Mouse (Mus musculus) midbrain, embryonic 10.5 days (tissue): ENCODE results near the gene Rab34. TPM values are rescaled to one million over a fixed set of nuclear protein-coding genes. Genes with fewer than 3 reads are reported as not detected.

Experiments used
- DNase-seq: peaks from one replicate; pipeline ENCODE4 v3.0.0-alpha.2; 2017; ENCODE audit warnings: low spot score
- H3K27ac ChIP-seq: fragments of 300-500 bp; sonication (generic); replicated peaks from 2 replicates; pipeline ENCODE4 v1.5.1; 2016; ENCODE audit warnings: mild to moderate bottlenecking
- H3K27me3 ChIP-seq: fragments of 300-500 bp; sonication (generic); 2 replicates; pipeline ENCODE4 v1.6.1; 2016; ENCODE audit warnings: low read depth, mild to moderate bottlenecking; ENCODE audit not compliant: poor library complexity, severe bottlenecking
- H3K36me3 ChIP-seq: fragments of 300-500 bp; sonication (generic); 2 replicates; pipeline ENCODE4 v1.6.1; 2016; ENCODE audit warnings: mild to moderate bottlenecking, moderate library complexity
- H3K4me1 ChIP-seq: fragments of 300-500 bp; sonication (generic); 2 replicates; pipeline ENCODE4 v1.6.1; 2016
- H3K4me3 ChIP-seq: fragments of 300-500 bp; sonication (generic); 2 replicates; pipeline ENCODE4 v1.5.1; 2016; ENCODE audit warnings: mild to moderate bottlenecking, moderate library complexity
- H3K9me3 ChIP-seq: fragments of 300-500 bp; sonication (generic); replicated peaks from 2 replicates; pipeline ENCODE4 v1.6.1; 2016; ENCODE audit warnings: mild to moderate bottlenecking
- WGBS: fragments of 180-500 bp; shearing (Covaris S2); methylation state at CpG from one replicate; pipeline ENCODE4 v1.1.7; 2016; 5-methylcytosine and 5-hydroxymethylcytosine counted together
- polyA plus RNA-seq: library from polyadenylated mRNA; unstranded; fragments of >200 nt; fragmentation: Nextera tagmentation; extraction: Ambion mirVana; gene quantifications from 2 replicates; pipeline ENCODE4 v1.2.1, GENCODE M21; 2016

Rab34 gene
- polyA plus RNA-seq, 1 experiment from 2014 or later, result 83.8 TPM

DNA sequence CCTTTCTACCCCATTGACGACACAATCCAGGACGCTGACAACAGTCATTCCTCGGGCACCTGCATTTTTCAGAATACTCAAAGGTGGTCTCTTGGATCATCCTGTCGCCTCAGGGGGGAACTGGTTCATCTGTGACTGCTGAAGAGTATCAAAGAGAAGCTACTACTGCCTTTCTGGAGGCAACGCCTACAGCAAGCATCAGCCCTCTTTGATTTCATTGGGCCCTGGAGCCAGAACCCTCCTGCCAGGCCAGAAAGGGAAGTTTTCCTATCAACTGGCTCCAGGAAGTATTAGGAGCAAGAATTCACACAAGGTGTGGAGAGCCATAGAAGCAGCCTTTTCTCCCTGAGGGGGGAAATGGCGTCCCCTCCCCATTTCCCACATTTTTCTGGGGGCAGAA lies 21.6 kb upstream of the Rab34 start:
- Histone ChIP-seq H3K9me3 (no peaks in the 10 kb centered on the region), H3K36me3 (peaks cover 21% of the 10 kb centered on the region), H3K27me3 (peaks cover 22% of the 10 kb centered on the region; the same call in 1 of the 2 replicates), H3K27ac (no peak overlapping the region), H3K4me3 (no peak overlapping the region; the same call in 1 of the 2 replicates), H3K4me1 (peaks cover 47% of the 10 kb centered on the region)
- DNase-seq, result no peak
- WGBS, result 76% methylated on average over 6 of the region's 6 CpGs

DNA sequence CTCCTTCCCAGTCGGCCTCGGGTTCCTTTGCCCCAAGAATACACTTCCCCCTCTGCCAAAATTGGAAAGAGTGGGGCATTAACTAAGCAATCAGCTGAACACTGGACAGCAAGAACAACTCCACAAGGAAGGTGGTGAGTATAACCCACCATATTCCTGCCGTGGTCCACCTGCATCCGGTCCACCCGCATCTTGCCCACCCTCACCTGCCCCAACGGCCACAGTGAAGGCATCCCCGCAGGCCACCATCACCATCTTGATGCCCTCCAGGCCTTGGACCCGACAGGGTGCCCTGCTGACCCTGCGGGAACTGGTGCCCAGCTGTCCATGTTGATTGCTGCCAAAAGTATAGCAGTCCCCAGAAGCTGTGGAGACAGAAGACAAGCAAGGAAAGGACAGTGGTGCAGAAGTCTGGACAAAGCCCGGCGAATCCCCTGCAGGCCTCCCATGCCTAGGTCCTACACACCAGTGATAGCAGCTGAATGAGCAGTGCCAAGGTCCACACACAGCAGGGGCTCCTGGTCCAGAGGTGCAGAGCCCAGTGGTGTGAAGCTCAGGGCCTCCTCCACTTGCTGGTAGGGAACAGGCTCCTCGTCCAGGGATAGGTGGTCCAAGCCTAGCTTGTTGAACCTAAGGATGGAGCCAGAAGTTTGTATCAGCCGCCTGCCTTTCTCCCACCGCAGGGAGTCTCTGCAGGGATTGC lies 20.8 kb upstream of the Rab34 start:
- Histone ChIP-seq H3K4me1 (peaks cover 47% of the 10 kb centered on the region), H3K27ac (no peak overlapping the region), H3K36me3 (peaks cover 13% of the 10 kb centered on the region), H3K27me3 (peaks cover 22% of the 10 kb centered on the region; the same call in 1 of the 2 replicates), H3K9me3 (no peaks in the 10 kb centered on the region), H3K4me3 (no peak overlapping the region)
- WGBS, result 84% methylated on average over 14 of the region's 14 CpGs
- DNase-seq, result no peak

GRCm38 (mm10) chr11:78168541-78169468 lies 19.4 kb upstream of the Rab34 start:
- Histone ChIP-seq H3K27me3 (peaks cover 22% of the 10 kb centered on the region; the same call in 1 of the 2 replicates), H3K4me1 (peaks cover 33% of the 10 kb centered on the region), H3K27ac (no peak overlapping the region), H3K36me3 (no peaks in the 10 kb centered on the region), H3K4me3 (no peak overlapping the region), H3K9me3 (no peaks in the 10 kb centered on the region)
- DNase-seq, result no peak
- 62% methylated on average over 19 of the region's 19 CpGs for WGBS

DNA sequence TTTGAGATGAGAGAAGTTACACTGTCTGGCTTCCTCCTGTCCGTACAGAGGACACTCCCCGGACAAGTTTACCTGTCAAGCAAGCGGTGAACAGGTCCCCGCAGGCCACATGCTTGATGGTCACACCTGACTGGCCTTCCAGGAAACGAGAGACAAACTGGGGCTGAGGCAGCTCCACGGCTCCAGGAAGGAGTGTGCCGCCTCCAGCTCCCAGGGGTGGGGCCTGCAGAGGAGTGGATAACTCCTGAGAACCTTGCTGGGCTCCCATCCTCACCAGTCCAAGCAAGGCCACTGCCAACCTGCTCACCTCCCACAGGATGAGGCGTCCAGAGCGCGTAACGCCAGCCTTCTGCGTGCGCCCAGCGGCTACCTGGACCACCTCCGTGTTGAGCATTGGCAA lies 17.9 kb upstream of the Rab34 start:
- 94% methylated on average over 15 of the region's 15 CpGs for WGBS
- DNase-seq, result no peak

GRCm38 (mm10) chr11:78171328-78171727 lies 16.9 kb upstream of the Rab34 start:
- Histone ChIP-seq H3K36me3 (no peaks in the 10 kb centered on the region), H3K4me3 (no peak overlapping the region), H3K9me3 (no peaks in the 10 kb centered on the region), H3K27ac (no peak overlapping the region), H3K4me1 (peaks cover 25% of the 10 kb centered on the region), H3K27me3 (peaks cover 18% of the 10 kb centered on the region; the same call in 1 of the 2 replicates)
- no peak for DNase-seq
- 67% methylated on average over 4 of the region's 4 CpGs for WGBS

More for the DNA sequence above, 17.9 kb upstream of the Rab34 start:
- peaks cover 22% of the 10 kb centered on the region; the same call in 1 of the 2 replicates for H3K27me3 ChIP-seq
- no peak overlapping the region for H3K27ac ChIP-seq
- no peak overlapping the region for H3K4me3 ChIP-seq
- no peaks in the 10 kb centered on the region for H3K9me3 ChIP-seq
- peaks cover 28% of the 10 kb centered on the region for H3K4me1 ChIP-seq
- no peaks in the 10 kb centered on the region for H3K36me3 ChIP-seq

DNA sequence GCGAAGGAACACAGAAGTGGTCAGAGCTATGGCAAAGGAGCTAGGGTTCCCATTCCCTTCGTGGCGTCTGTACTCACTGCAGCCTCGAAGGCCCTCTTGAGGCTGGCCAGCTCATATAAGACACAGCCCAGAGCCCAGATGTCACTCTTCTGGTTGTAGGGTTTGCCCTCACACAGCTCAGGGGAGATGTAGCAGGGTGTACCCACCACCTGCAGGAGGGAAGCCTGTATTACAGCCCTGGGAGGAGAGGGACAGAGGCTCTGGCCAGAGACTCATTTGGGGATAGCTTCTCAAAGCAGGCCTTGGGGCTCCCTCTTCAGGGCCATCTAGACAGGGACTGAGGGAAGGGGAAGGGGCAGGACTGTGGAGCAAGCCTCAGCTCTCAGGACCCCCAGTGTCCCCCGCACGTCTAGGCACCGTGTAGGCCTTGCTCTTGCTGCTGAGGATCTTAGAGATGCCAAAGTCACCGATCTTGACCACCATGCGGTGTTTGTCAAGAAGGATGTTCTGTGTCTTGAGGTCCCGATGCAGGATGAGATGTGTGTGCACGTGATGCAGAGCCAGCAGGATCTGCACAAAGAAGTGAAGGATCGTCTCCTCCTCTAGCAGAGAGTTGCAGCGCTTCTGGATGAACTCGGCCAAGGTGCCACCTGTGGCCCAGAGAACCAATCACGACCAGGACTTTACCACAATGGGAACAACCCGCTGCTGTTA lies 16.0 kb upstream of the Rab34 start:
- Histone ChIP-seq H3K9me3 (no peaks in the 10 kb centered on the region), H3K36me3 (no peaks in the 10 kb centered on the region), H3K4me3 (no peak overlapping the region), H3K27ac (no peak overlapping the region), H3K27me3 (peaks cover 9% of the 10 kb centered on the region; the same call in 1 of the 2 replicates), H3K4me1 (peaks cover 28% of the 10 kb centered on the region)
- no peak for DNase-seq
- WGBS, result 77% methylated on average over 16 of the region's 16 CpGs

- no peaks in the 10 kb centered on the region for H3K9me3 ChIP-seq
Observed at GRCm38 (mm10) chr11:78172748-78173383, 15.4 kb upstream of the Rab34 start.

GRCm38 (mm10) chr11:78174506-78174905 lies 13.7 kb upstream of the Rab34 start:
- H3K27me3 ChIP-seq, result no peaks in the 10 kb centered on the region

More at GRCm38 (mm10) chr11:78172748-78173383, 15.4 kb upstream of the Rab34 start:
- no peaks in the 10 kb centered on the region for H3K36me3 ChIP-seq
- H3K27ac ChIP-seq, result no peak overlapping the region
- peaks cover 33% of the 10 kb centered on the region for H3K4me1 ChIP-seq
- no peak overlapping the region for H3K4me3 ChIP-seq
- WGBS, result 89% methylated on average over 19 of the region's 19 CpGs
- H3K27me3 ChIP-seq, result 0 out of 2 replicates have a peak, but pooled peaks cover 2% of the 10 kb centered on the region
- DNase-seq, result no peak

GRCm38 (mm10) chr11:78175771-78176401 lies 12.3 kb upstream of the Rab34 start:
- peaks cover 20% of the 10 kb centered on the region for H3K36me3 ChIP-seq
- no peaks in the 10 kb centered on the region for H3K9me3 ChIP-seq
- H3K4me1 ChIP-seq, result peaks cover 60% of the 10 kb centered on the region
- DNase-seq, result no peak
- H3K27ac ChIP-seq, result peak overlapping the region; percentile 92
- 7% methylated on average over 9 of the region's 10 CpGs for WGBS
- H3K27me3 ChIP-seq, result no peaks in the 10 kb centered on the region
- H3K4me3 ChIP-seq, result peak overlapping the region; percentile 73

More at GRCm38 (mm10) chr11:78174506-78174905, 13.7 kb upstream of the Rab34 start:
- Histone ChIP-seq H3K9me3 (no peaks in the 10 kb centered on the region), H3K27ac (no peak overlapping the region), H3K4me3 (no peak overlapping the region), H3K4me1 (peaks cover 46% of the 10 kb centered on the region), H3K36me3 (peaks cover 6% of the 10 kb centered on the region)
- 90% methylated on average over 3 of the region's 3 CpGs for WGBS
- no peak for DNase-seq

- peaks cover 66% of the 10 kb centered on the region for H3K4me1 ChIP-seq
- under 1% methylated on average over 32 of the region's 32 CpGs for WGBS
Observed at GRCm38 (mm10) chr11:78176402-78176862, 11.8 kb upstream of the Rab34 start, which contains the start of the genes Nek8 and Tlcd1. Gene Nek8, minus strand, starts transcription at chr11:78176675. Gene Tlcd1, plus strand, starts transcription at chr11:78176711.

GRCm38 (mm10) chr11:78176905-78177331 lies 11.3 kb upstream of the Rab34 start:
- peak overlapping the region; percentile 73 for H3K4me3 ChIP-seq
- peaks cover 31% of the 10 kb centered on the region for H3K36me3 ChIP-seq
- 2% methylated on average over 23 of the region's 23 CpGs for whole genome bisulfite sequencing
- H3K27ac ChIP-seq, result peak overlapping the region; percentile 92
- no peaks in the 10 kb centered on the region for H3K27me3 ChIP-seq
- H3K4me1 ChIP-seq, result peaks cover 68% of the 10 kb centered on the region
- H3K9me3 ChIP-seq, result no peaks in the 10 kb centered on the region
- DNase-seq, result no peak

More at GRCm38 (mm10) chr11:78176402-78176862, 11.8 kb upstream of the Rab34 start, which contains the start of the genes Nek8 and Tlcd1:
- peak; percentile 90 for DNase-seq
- Histone ChIP-seq H3K27me3 (no peaks in the 10 kb centered on the region), H3K9me3 (no peaks in the 10 kb centered on the region), H3K36me3 (peaks cover 26% of the 10 kb centered on the region), H3K4me3 (peak within 1 kb of the TSS; percentile 73), H3K27ac (peak within 1 kb of the TSS; percentile 92)
